Mouse (Mus musculus) adrenal gland, adult 2 months (tissue): ENCODE data around the gene Krtap15. TPM values are rescaled to one million over a fixed set of nuclear protein-coding genes. Genes with fewer than 3 reads are reported as not detected.

Source experiments
- DNase-seq: peaks from one replicate; pipeline ENCODE4 v3.0.0; 2021
- long read RNA-seq: library from polyadenylated mRNA; stranded (forward); transcript quantifications from one replicate; pipeline ENCODE4 v2.0.0, GENCODE M21; 2021
- polyA plus RNA-seq: library from polyadenylated mRNA; depleted of rRNA; stranded (reverse); fragments of >200 nt; gene quantifications from 2 replicates; pipeline ENCODE4 v1.2.3, GENCODE M21; 2012; rRNA removed
- total RNA-seq, 2 experiments: library from RNA; stranded (reverse); gene quantifications; 2 replicates each; pipeline ENCODE4 v1.2.3; 2021

Gene Krtap15
- not detected for total RNA-seq
- not detected in 2 replicates for polyA plus RNA-seq
- long read RNA-seq: 0 reads

DNA sequence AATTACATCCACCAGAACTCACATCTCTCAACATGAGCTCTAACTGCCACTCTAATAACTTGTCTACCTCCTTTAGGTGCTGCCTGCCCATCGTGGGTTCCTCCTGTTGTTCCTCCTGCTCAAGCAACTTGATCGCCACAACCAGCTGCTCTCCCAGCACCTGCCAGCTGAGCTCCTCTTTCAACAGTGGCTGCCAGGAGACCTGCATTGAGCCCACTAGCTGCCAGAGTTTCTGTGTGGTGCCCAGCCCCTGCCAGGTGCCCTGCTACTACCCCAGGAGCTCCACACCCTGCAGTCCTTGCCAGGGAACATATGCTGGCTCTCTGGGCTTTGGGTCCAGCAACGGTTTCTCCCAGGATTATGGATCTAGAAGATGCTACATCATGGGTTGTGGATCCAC is at the start of gene Krtap15:
Krtap15 (plus strand) TSS at position 150 of the 400 bp plus-strand sequence.
- DNase-seq: no peak

DNA sequence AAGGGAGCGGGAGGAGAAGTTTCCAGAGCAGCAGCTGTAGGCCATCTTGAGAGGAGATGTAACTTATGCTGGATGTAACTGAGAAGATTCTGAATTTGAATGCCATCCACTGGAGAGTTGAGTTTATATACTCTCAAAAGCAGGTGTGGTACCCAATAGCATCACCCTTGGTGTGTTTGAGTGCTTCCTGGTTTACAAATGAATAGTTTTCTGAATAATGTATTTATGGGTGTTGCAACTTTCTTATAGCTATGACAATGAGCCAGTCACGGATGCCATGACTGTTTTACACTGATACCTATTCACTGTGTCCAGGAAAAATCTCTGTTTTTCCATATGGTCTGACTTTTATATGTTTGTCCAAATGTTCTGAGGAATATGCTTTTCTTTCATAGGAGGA is 45.9 kb upstream of the Krtap15 start, which contains the start of gene 2310057N15Rik:
2310057N15Rik (minus strand) TSS at position 101 of the 400 bp plus-strand sequence.
- no peak for DNase-seq

- DNase-seq: no peak
Measured at GRCm38 (mm10) chr16:88777596-88777995, 42.4 kb upstream of the Krtap15 start, which contains the start of gene Gm5965. TSS of gene Gm5965 (plus strand) at chr16:88777896.

- no peak for DNase-seq
Measured at GRCm38 (mm10) chr16:88786786-88787185, 33.2 kb upstream of the Krtap15 start.

DNA sequence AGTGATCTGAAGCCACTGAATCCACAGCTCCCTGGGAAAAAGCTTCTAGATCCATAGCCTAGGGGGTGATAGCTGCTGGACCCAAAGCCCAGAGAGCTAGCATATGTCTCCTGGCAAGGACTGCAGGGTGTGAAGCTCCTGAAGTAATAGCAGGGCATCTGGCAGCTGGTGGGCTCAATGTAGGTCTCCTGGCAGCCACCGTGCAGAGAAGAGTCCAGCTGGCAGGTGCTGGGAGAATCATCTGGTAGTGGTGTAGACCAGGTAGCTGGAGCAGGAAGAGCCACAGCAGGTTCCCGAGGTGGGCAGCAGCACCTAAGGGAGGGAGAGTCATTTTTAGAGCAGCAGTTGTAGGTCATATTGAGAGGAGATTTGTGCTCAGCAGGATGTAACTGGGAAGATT is 8.2 kb upstream of the Krtap15 start, which contains the start of gene Gm20741:
Gm20741 (minus strand) TSS at position 394 of the 400 bp plus-strand sequence.
- DNase-seq: no peak

DNA sequence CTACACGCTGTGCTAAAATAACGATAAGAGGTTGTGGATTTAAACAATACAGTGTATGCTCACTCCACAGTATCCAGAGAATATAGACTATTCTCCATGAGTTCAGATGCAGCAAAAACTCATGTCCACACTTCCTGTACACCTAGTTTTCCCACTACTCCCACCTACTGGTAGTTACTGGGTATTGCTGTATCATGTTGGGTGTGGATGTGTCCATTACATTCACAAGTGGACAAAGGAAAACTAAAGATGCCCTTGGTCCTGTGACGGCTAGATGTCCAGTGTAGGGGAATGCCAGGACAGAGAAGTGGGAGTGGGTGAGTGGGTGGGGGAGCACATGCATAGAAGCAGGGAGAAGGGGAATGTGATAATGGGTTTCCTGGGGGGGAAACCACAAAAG is 3.7 kb downstream of the Krtap15 start:
- DNase-seq: peak; percentile 5

DNA sequence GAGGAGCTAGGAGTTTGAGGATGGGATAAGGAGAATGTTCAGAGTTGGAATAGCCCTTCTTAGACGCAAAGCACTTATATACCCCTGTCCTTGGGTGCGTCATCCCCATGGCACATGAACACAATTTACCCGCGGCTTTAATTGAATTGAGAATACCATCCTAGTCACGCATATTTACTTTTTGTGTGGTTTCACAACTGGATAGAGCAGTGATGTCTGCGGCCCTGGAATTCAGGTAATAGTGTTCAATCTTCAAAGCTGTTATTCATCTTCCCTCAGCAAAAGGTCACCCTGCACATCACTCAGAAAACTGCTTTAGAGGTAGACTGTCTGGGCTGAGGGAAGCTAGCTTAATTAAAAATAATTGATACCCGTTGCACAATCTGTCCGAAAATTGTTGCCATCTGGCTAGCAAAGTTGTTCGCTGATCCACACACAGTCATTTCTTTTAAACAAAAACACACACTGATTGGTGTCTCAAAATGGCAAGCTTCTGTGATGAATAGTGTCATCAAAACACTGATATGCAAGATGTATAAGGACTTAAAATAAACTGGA is 6.2 kb downstream of the Krtap15 start, which contains the start of gene Krtap14:
Krtap14 (minus strand) TSS at position 51 of the 558 bp plus-strand sequence.
- DNase-seq: no peak

GRCm38 (mm10) chr16:88826978-88827377 is 7.0 kb downstream of the Krtap15 start:
- no peak for DNase-seq

DNA sequence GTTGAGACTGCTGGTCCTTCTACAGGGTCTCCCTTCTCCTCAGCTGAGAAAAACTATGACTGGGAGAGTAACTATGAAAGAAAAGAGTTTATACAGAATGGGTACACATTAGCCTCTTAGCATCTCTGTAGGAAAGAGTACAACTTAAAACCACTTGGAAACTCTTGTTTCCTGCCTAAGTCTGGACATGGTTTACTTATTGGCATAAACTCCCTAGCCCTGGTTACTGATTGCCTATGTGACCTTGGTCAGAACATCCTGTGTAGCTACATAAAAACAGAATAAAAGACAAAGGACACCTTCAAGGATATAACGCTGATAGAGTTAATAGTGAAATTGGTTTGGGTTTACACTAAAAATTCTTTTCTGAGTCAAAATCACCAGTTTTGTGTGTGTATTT is 27.3 kb downstream of the Krtap15 start:
- no peak for DNase-seq

GRCm38 (mm10) chr16:88848558-88848957 is 28.5 kb downstream of the Krtap15 start:
- DNase-seq: no peak

DNA sequence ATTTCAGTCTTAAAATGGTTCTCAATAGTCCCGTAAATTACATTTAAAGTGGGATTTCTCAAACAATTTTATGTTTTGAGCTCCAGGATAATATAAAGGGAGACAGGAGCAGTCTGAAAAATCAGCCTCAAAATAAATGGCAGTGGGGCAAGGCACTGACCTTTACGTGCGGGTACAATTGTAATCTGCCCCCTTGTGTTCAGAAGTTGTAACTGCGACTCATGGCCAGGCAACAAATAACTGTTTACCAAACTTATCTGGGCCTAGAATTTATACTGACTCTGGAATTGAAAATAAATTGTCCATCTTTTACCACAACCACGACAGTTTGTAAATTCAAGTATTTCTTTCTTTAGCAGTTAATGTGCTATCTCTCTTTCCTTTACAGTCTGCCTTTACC is 31.4 kb downstream of the Krtap15 start:
- DNase-seq: no peak

GRCm38 (mm10) chr16:88864887-88865407 is 44.9 kb downstream of the Krtap15 start:
- no peak for DNase-seq

GRCm38 (mm10) chr16:88869311-88869710 is 49.3 kb downstream of the Krtap15 start, which contains the start of gene Krtap19-1:
TSS of gene Krtap19-1 (minus strand) at chr16:88869411.
- no peak for DNase-seq

DNA sequence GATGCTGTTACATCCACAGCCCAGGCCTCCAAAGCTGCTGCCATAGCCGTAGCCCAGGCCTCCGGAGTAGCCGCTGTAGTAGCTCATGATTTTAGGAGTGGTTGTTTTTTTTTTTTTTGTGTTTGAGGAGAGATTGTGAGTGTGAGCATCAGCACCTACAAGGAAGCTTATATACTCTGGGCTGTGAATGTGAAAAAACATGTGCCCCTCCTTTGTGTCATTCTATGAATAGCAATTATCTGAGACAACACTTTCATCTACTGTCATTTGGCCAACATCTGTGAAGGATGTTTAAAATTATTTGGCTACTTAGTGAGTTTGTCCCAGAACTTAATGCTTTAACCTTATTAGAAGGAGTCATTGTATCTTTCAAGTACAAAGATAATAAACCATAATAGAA is 54.2 kb downstream of the Krtap15 start, which contains the start of gene Krtap19-2:
Krtap19-2 (minus strand) TSS at position 101 of the 400 bp plus-strand sequence.
- DNase-seq: no peak

- no peak for DNase-seq
Measured at GRCm38 (mm10) chr16:88877938-88878337, 57.9 kb downstream of the Krtap15 start, which contains the start of gene Krtap19-3. TSS of gene Krtap19-3 (minus strand) at chr16:88878038.

Other genes starting within 250 kb of the Krtap15 start
- not detected for gene Krtap24-1, start 207.9 kb upstream of the Krtap15 start, total RNA-seq
- not detected in 2 replicates for gene Krtap24-1, start 207.9 kb upstream of the Krtap15 start, polyA plus RNA-seq
- gene 2310079G19Rik, start 192.5 kb upstream of the Krtap15 start, total RNA-seq: not detected
- not detected in 2 replicates for gene 2310079G19Rik, start 192.5 kb upstream of the Krtap15 start, polyA plus RNA-seq
- not detected for gene Krtap26-1, start 172.4 kb upstream of the Krtap15 start, total RNA-seq
- gene Krtap26-1, start 172.4 kb upstream of the Krtap15 start, polyA plus RNA-seq: not detected in 2 replicates
- gene Krtap27-1, start 148.5 kb upstream of the Krtap15 start, total RNA-seq: not detected
- gene Krtap27-1, start 148.5 kb upstream of the Krtap15 start, polyA plus RNA-seq: not detected in 2 replicates
- not detected for gene 2310061N02Rik, start 112.3 kb upstream of the Krtap15 start, total RNA-seq
- not detected in 2 replicates for gene 2310061N02Rik, start 112.3 kb upstream of the Krtap15 start, polyA plus RNA-seq
- not detected for gene Krtap13-1, start 91.4 kb upstream of the Krtap15 start, total RNA-seq
- not detected in 2 replicates for gene Krtap13-1, start 91.4 kb upstream of the Krtap15 start, polyA plus RNA-seq
- not detected for gene Krtap13, start 68.6 kb upstream of the Krtap15 start, total RNA-seq
- not detected in 2 replicates for gene Krtap13, start 68.6 kb upstream of the Krtap15 start, polyA plus RNA-seq
- not detected for gene 2310034C09Rik, start 61.4 kb upstream of the Krtap15 start, total RNA-seq
- gene 2310034C09Rik, start 61.4 kb upstream of the Krtap15 start, polyA plus RNA-seq: not detected in 2 replicates
- not detected for gene 2310057N15Rik, start 46.0 kb upstream of the Krtap15 start, total RNA-seq
- gene 2310057N15Rik, start 46.0 kb upstream of the Krtap15 start, polyA plus RNA-seq: not detected in 2 replicates
- gene Gm5965, start 42.3 kb upstream of the Krtap15 start, total RNA-seq: not detected
- not detected in 2 replicates for gene Gm5965, start 42.3 kb upstream of the Krtap15 start, polyA plus RNA-seq
- not detected for gene Gm20741, start 8.0 kb upstream of the Krtap15 start, total RNA-seq
- gene Gm20741, start 8.0 kb upstream of the Krtap15 start, polyA plus RNA-seq: not detected in 2 replicates
- gene Krtap14, start 5.9 kb downstream of the Krtap15 start, total RNA-seq: not detected
- not detected in 2 replicates for gene Krtap14, start 5.9 kb downstream of the Krtap15 start, polyA plus RNA-seq
- not detected for gene Krtap19-1, start 49.2 kb downstream of the Krtap15 start, total RNA-seq
- not detected in 2 replicates for gene Krtap19-1, start 49.2 kb downstream of the Krtap15 start, polyA plus RNA-seq
- gene Krtap19-2, start 54.1 kb downstream of the Krtap15 start, total RNA-seq: not detected
- gene Krtap19-2, start 54.1 kb downstream of the Krtap15 start, polyA plus RNA-seq: not detected in 2 replicates
- gene Krtap19-3, start 57.8 kb downstream of the Krtap15 start, total RNA-seq: not detected
- not detected in 2 replicates for gene Krtap19-3, start 57.8 kb downstream of the Krtap15 start, polyA plus RNA-seq
- not detected for gene Krtap19-4, start 64.9 kb downstream of the Krtap15 start, total RNA-seq
- gene Krtap19-4, start 64.9 kb downstream of the Krtap15 start, polyA plus RNA-seq: not detected in 2 replicates
- not detected for gene Krtap19-5, start 76.2 kb downstream of the Krtap15 start, total RNA-seq
- gene Krtap19-5, start 76.2 kb downstream of the Krtap15 start, polyA plus RNA-seq: not detected in 2 replicates
- not detected for gene Krtap19-9b, start 112.0 kb downstream of the Krtap15 start, total RNA-seq
- gene Krtap19-9b, start 112.0 kb downstream of the Krtap15 start, polyA plus RNA-seq: not detected in 2 replicates
- not detected for gene Krtap16-3, start 142.7 kb downstream of the Krtap15 start, total RNA-seq
- not detected in 2 replicates for gene Krtap16-3, start 142.7 kb downstream of the Krtap15 start, polyA plus RNA-seq
- gene Krtap22-2, start 190.5 kb downstream of the Krtap15 start, total RNA-seq: not detected
- not detected in 2 replicates for gene Krtap22-2, start 190.5 kb downstream of the Krtap15 start, polyA plus RNA-seq
- not detected for gene Gm10229, start 195.1 kb downstream of the Krtap15 start, total RNA-seq
- not detected in 2 replicates for gene Gm10229, start 195.1 kb downstream of the Krtap15 start, polyA plus RNA-seq
- not detected for gene Krtap6-1, start 211.5 kb downstream of the Krtap15 start, total RNA-seq
- gene Krtap6-1, start 211.5 kb downstream of the Krtap15 start, polyA plus RNA-seq: not detected in 2 replicates
- not detected for gene Gm10228, start 221.3 kb downstream of the Krtap15 start, total RNA-seq
- gene Gm10228, start 221.3 kb downstream of the Krtap15 start, polyA plus RNA-seq: not detected in 2 replicates
- gene Krtap6-5, start 227.7 kb downstream of the Krtap15 start, total RNA-seq: not detected
- gene Krtap6-5, start 227.7 kb downstream of the Krtap15 start, polyA plus RNA-seq: not detected in 2 replicates
- not detected for gene 1110025L11Rik, start 243.8 kb downstream of the Krtap15 start, total RNA-seq
- not detected in 2 replicates for gene 1110025L11Rik, start 243.8 kb downstream of the Krtap15 start, polyA plus RNA-seq